Mouse (Mus musculus) testis, postnatal 10 days (tissue): ENCODE measurements around the gene Cops2.

Experiments
- DNase-seq: peaks from one replicate; pipeline ENCODE4 v3.0.0; 2021; ENCODE audit warnings: low spot score

Gene Cops2

DNA sequence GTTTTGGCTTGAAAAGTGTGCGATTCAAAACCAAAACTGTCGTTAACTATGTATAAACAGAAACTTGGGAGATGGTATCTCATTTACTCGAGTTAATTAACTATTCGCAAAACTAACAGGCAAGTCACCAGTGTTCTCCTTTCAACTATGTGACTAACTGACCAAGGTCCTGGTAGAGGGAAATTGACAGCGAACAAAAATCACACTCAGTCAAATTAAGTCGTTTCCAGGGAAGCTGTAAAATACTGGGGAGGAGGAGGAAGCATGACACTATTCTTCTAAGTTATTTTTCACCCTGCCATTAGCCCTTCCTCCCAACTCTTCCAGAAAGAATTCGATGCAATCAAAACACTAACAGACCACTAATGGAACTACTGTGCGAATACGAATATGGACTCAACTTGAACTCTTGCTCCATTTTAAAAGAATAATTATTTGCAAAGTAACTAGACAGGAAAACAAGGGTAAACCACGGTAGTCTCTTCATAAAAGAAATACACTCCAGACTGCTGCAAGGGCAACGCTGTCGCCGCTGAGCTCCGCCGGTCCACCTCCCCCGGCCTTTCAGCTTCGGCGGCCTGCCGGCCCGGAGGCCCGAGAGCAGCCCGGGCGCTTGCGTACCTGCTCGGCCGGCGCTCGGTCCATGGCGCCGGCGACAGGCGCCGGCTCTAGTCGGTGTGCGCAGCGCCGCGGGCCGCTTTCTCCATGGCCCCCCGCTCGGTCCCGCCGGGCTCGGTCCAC is 76.8 kb downstream of the Cops2 start:
- DNase-seq: no peak

DNA sequence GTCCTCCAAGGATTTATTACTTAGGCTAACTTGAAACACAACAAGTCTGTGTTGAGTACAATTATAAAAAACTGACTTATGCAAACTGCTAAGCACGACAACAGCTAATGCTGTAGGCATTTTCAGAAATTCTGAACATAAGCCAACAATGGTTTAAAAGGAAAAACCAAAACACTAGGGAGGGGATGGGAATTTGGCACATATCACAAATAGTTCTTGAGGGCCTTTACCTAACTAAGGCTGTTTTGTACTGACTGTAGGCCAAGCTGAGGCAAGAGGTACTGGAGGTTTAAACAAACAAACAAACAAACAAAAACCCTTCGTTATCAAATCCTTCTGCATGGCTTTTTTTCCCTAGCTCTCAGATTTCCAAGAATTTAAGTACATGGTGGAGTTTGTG is 77.9 kb downstream of the Cops2 start:
- DNase-seq: no peak
